Mouse (Mus musculus): ENCODE data around the gene Park7. TPM values are rescaled to one million over a fixed set of nuclear protein-coding genes. Genes with fewer than 3 reads are reported as not detected.

The Park7 gene
- polyA plus RNA-seq, 1 experiment: 312 TPM

- Histone ChIP-seq H3K4me3 (no peak overlapping the region), H3K27me3 (ENCODE audit: control insufficient read depth, insufficient read depth, insufficient read length) (peaks cover 5% of the 10 kb centered on the region), H3ac (ENCODE audit: control insufficient read depth, insufficient read length) (no peak overlapping the region), H3K36me3 (ENCODE audit: control insufficient read depth, insufficient read depth) (no peaks in the 10 kb centered on the region), H3K4me2 (ENCODE audit: low read depth) (no peak overlapping the region), H3K79me2 (ENCODE audit: control insufficient read depth, insufficient read depth) (no peaks in the 10 kb centered on the region)
- TF ChIP-seq USF1 (IDR thresholded peaks at IDR 0.05; ENCODE audit: low read depth): no peak
- no peak for TF ChIP-seq POLR2AphosphoS2 (IDR thresholded peaks at IDR 0.05; ENCODE audit: insufficient read length, low read depth)
- no peak for TF ChIP-seq CEBPB (IDR thresholded peaks at IDR 0.05; ENCODE audit: insufficient read depth, poor library complexity, severe bottlenecking)
- no peak for TF ChIP-seq SRF (IDR thresholded peaks at IDR 0.05; ENCODE audit: control insufficient read depth, insufficient read length, low read depth)
- TF ChIP-seq MAX (IDR thresholded peaks at IDR 0.05; ENCODE audit: low read depth): no peak
- TF ChIP-seq POLR2A (IDR thresholded peaks at IDR 0.05; ENCODE audit: insufficient read length, low read depth): no peak
- no peak for TF ChIP-seq TCF3 (IDR thresholded peaks at IDR 0.05; ENCODE audit: insufficient read length, low read depth)
- no peak for TF ChIP-seq MYOD1 (IDR thresholded peaks at IDR 0.05; ENCODE audit: control insufficient read depth in 1 of 3, insufficient read length in 2 of 3, low read depth in 2 of 3)
- TF ChIP-seq MYOG (IDR thresholded peaks at IDR 0.05; ENCODE audit: control insufficient read depth in 1 of 3, insufficient read depth in 1 of 3, insufficient read length in 2 of 3, low read depth in 2 of 3): no peak
- TF ChIP-seq REST (IDR thresholded peaks at IDR 0.05; ENCODE audit: insufficient read depth, insufficient read length): no peak
- no peak for TF ChIP-seq TCF12 (IDR thresholded peaks at IDR 0.05; ENCODE audit: insufficient read depth, poor library complexity, severe bottlenecking)
- no peak for TF ChIP-seq E2F4 (IDR thresholded peaks at IDR 0.05; ENCODE audit: insufficient read depth)
These were observed 10.7 kb upstream of the Park7 start for GRCm38 (mm10) chr4:150924936-150925335.

GRCm38 (mm10) chr4:150924308-150924707 is 10.1 kb upstream of the Park7 start:
- Histone ChIP-seq H3K4me3 (no peak overlapping the region), H3K79me2 (ENCODE audit: control insufficient read depth, insufficient read depth) (no peaks in the 10 kb centered on the region), H3K27me3 (ENCODE audit: control insufficient read depth, insufficient read depth, insufficient read length) (no peaks in the 10 kb centered on the region), H3K36me3 (ENCODE audit: control insufficient read depth, insufficient read depth) (no peaks in the 10 kb centered on the region), H3ac (ENCODE audit: control insufficient read depth, insufficient read length) (no peak overlapping the region), H3K4me2 (ENCODE audit: low read depth) (peak overlapping the region; percentile 8)
- TF ChIP-seq CEBPB (IDR thresholded peaks at IDR 0.05; ENCODE audit: insufficient read depth, poor library complexity, severe bottlenecking) (no peak), MYOG (IDR thresholded peaks at IDR 0.05; ENCODE audit: control insufficient read depth in 1 of 3, insufficient read depth in 1 of 3, insufficient read length in 2 of 3, low read depth in 2 of 3) (peak in 1 of 3 experiments; percentile 74), MYOD1 (IDR thresholded peaks at IDR 0.05; ENCODE audit: control insufficient read depth in 1 of 3, insufficient read length in 2 of 3, low read depth in 2 of 3) (peak in 2 of 3 experiments; percentile 35 to 64)

- Histone ChIP-seq H3K4me2 (ENCODE audit: low read depth) (no peak overlapping the region), H3K36me3 (ENCODE audit: control insufficient read depth, insufficient read depth) (no peaks in the 10 kb centered on the region), H3K4me3 (no peak overlapping the region), H3ac (ENCODE audit: control insufficient read depth, insufficient read length) (no peak overlapping the region), H3K79me2 (ENCODE audit: control insufficient read depth, insufficient read depth) (no peaks in the 10 kb centered on the region), H3K27me3 (ENCODE audit: control insufficient read depth, insufficient read depth, insufficient read length) (no peaks in the 10 kb centered on the region)
- TF ChIP-seq TCF3 (IDR thresholded peaks at IDR 0.05; ENCODE audit: insufficient read length, low read depth) (no peak), MYOD1 (IDR thresholded peaks at IDR 0.05; ENCODE audit: control insufficient read depth in 1 of 3, insufficient read length in 2 of 3, low read depth in 2 of 3) (no peak)
These were observed 7.0 kb upstream of the Park7 start for GRCm38 (mm10) chr4:150921206-150921605.

- Histone ChIP-seq H3K4me3 (no peak overlapping the region), H3K27me3 (ENCODE audit: control insufficient read depth, insufficient read depth, insufficient read length) (no peaks in the 10 kb centered on the region), H3K4me2 (ENCODE audit: low read depth) (no peak overlapping the region), H3ac (ENCODE audit: control insufficient read depth, insufficient read length) (no peak overlapping the region), H3K36me3 (ENCODE audit: control insufficient read depth, insufficient read depth) (no peaks in the 10 kb centered on the region), H3K79me2 (ENCODE audit: control insufficient read depth, insufficient read depth) (peaks cover 9% of the 10 kb centered on the region)
- TF ChIP-seq TCF3 (IDR thresholded peaks at IDR 0.05; ENCODE audit: insufficient read length, low read depth) (no peak), REST (IDR thresholded peaks at IDR 0.05; ENCODE audit: insufficient read depth, insufficient read length) (no peak)
These were observed 3.2 kb upstream of the Park7 start for GRCm38 (mm10) chr4:150917336-150918027.

- no peak for TF ChIP-seq MYOD1 (IDR thresholded peaks at IDR 0.05; ENCODE audit: control insufficient read depth in 1 of 3, insufficient read length in 2 of 3, low read depth in 2 of 3)
- TF ChIP-seq POLR2A (IDR thresholded peaks at IDR 0.05; ENCODE audit: insufficient read length, low read depth): no peak
- TF ChIP-seq USF1 (IDR thresholded peaks at IDR 0.05; ENCODE audit: low read depth): no peak
- no peak for TF ChIP-seq E2F4 (IDR thresholded peaks at IDR 0.05; ENCODE audit: insufficient read depth)
- TF ChIP-seq CEBPB (IDR thresholded peaks at IDR 0.05; ENCODE audit: insufficient read depth, poor library complexity, severe bottlenecking): no peak
- TF ChIP-seq SRF (IDR thresholded peaks at IDR 0.05; ENCODE audit: control insufficient read depth, insufficient read length, low read depth): no peak
- no peak for TF ChIP-seq POLR2AphosphoS2 (IDR thresholded peaks at IDR 0.05; ENCODE audit: insufficient read length, low read depth)
- TF ChIP-seq MYOG (IDR thresholded peaks at IDR 0.05; ENCODE audit: control insufficient read depth in 1 of 3, insufficient read depth in 1 of 3, insufficient read length in 2 of 3, low read depth in 2 of 3): no peak
- no peak for TF ChIP-seq TCF12 (IDR thresholded peaks at IDR 0.05; ENCODE audit: insufficient read depth, poor library complexity, severe bottlenecking)
- no peak for TF ChIP-seq TCF3 (IDR thresholded peaks at IDR 0.05; ENCODE audit: insufficient read length, low read depth)
- TF ChIP-seq MAX (IDR thresholded peaks at IDR 0.05; ENCODE audit: low read depth): no peak
- Histone ChIP-seq H3K27me3 (ENCODE audit: control insufficient read depth, insufficient read depth, insufficient read length) (no peaks in the 10 kb centered on the region), H3K36me3 (ENCODE audit: control insufficient read depth, insufficient read depth) (no peaks in the 10 kb centered on the region), H3K4me3 (peak overlapping the region; percentile 82), H3ac (ENCODE audit: control insufficient read depth, insufficient read length) (peak overlapping the region; percentile 48), H3K4me2 (ENCODE audit: low read depth) (peak overlapping the region; percentile 82), H3K79me2 (ENCODE audit: control insufficient read depth, insufficient read depth) (peaks cover 9% of the 10 kb centered on the region)
These were observed 1.1 kb upstream of the Park7 start for GRCm38 (mm10) chr4:150915181-150915906.
